Mouse (Mus musculus) heart, embryonic 12.5 days (tissue): ENCODE results near the gene Krr1. TPM values are rescaled to one million over a fixed set of nuclear protein-coding genes. Genes with fewer than 3 reads are reported as not detected.
A peak's percentile ranks its signal among the peaks of the same experiment; 100 is the strongest.

Source experiments
- ATAC-seq: fragments of 200-750 bp; cut with Nextera tagmentation; 2 replicates; pipeline ENCODE4 v1.8.0; 2017; ENCODE audit warnings: moderate TSS enrichment, moderate library complexity; ENCODE audit not compliant: insufficient number of reproducible peaks, low FRiP score
- H3K27ac ChIP-seq: fragments of 300-500 bp; sonication (generic); 2 replicates; pipeline ENCODE4 v1.5.1; 2016; ENCODE audit warnings: mild to moderate bottlenecking, moderate library complexity; ENCODE audit not compliant: poor library complexity, severe bottlenecking
- H3K27me3 ChIP-seq: fragments of 300-500 bp; sonication (generic); replicated peaks from 2 replicates; pipeline ENCODE4 v1.6.1; 2016; ENCODE audit warnings: mild to moderate bottlenecking, moderate library complexity
- H3K36me3 ChIP-seq: fragments of 300-500 bp; sonication (generic); 2 replicates; pipeline ENCODE4 v1.6.1; 2016; ENCODE audit warnings: mild to moderate bottlenecking, moderate library complexity
- H3K4me1 ChIP-seq: fragments of 300-500 bp; sonication (generic); replicated peaks from 2 replicates; pipeline ENCODE4 v1.6.1; 2016; ENCODE audit warnings: mild to moderate bottlenecking
- H3K4me2 ChIP-seq: fragments of 300-500 bp; sonication (generic); 2 replicates; pipeline ENCODE4 v1.6.1; 2016; ENCODE audit warnings: mild to moderate bottlenecking, moderate library complexity
- H3K4me3 ChIP-seq: fragments of 300-500 bp; sonication (generic); 2 replicates; pipeline ENCODE4 v1.5.1; 2016; ENCODE audit warnings: mild to moderate bottlenecking
- H3K9ac ChIP-seq: fragments of 300-500 bp; sonication (generic); 2 replicates; pipeline ENCODE4 v1.6.1; 2016; ENCODE audit warnings: mild to moderate bottlenecking, moderate library complexity
- H3K9me3 ChIP-seq: fragments of 300-500 bp; sonication (generic); replicated peaks from 2 replicates; pipeline ENCODE4 v1.6.1; 2016; ENCODE audit warnings: mild to moderate bottlenecking, moderate library complexity
- WGBS: fragments of 180-500 bp; shearing (Covaris S2); methylation state at CpG from one replicate; pipeline ENCODE4 v1.1.7; 2016; 5-methylcytosine and 5-hydroxymethylcytosine counted together
- polyA plus RNA-seq: library from polyadenylated mRNA; unstranded; fragments of >200 nt; fragmentation: Nextera tagmentation; extraction: Ambion mirVana; gene quantifications from 2 replicates; pipeline ENCODE4 v1.2.1, GENCODE M21; 2016

The Krr1 gene
- polyA plus RNA-seq, result 29.8 and 32.8 TPM in 2 replicates

DNA sequence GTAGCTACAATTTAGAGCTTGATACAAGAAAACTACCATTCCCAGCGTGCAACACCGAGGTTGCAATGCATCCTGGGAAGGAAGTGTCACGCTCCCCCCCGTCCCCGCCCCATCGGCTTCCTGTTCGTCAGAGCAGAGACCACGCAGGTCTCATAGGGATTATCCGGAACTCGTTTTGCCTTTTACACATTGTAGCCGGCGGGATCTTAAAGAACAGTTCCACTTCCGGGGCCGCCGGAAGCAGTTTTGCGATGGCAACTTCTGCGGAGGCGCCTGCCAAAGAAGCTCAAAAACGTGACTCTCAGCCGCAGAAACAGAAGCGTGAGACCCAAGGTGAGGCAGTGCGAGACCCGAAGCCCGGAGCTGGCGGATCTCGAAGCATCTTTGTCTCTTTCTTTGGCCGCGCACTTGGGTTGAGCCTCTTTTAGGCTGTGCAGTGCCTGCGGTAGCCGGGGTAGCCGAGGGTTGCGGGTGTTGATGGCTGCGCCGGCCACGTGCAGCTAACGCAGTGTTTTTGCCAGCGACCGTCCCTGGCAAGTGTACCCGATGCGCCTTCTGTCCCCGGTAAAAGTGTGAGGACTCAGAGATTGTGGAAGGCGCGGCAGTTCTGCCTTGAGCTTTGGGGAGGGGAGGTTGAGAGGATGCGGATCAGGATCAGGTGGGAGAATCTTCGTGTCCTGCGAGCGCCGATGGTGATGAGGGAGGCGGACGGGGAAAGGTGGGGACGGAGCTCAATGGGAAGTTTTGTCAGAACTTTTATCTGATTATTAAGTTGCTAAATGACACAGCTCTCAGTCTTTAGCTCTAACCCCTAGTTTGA lies at the start of gene Krr1:
Gene Krr1 (plus strand): TSS at position 123 of the 820 bp plus-strand sequence.
- H3K36me3 ChIP-seq, result peaks cover 14% of the 10 kb centered on the region
- H3K4me3 ChIP-seq, result peak within 1 kb of the TSS; percentile 96
- WGBS, result under 1% methylated on average over 51 of the region's 51 CpGs
- H3K4me1 ChIP-seq, result peaks cover 7% of the 10 kb centered on the region
- H3K4me2 ChIP-seq, result peak within 1 kb of the TSS; percentile 93
- H3K27me3 ChIP-seq, result no peaks in the 10 kb centered on the region
- H3K9me3 ChIP-seq, result no peaks in the 10 kb centered on the region
- ATAC-seq, result peak; percentile 97
- peak within 1 kb of the TSS; percentile 66 for H3K27ac ChIP-seq
- peak within 1 kb of the TSS; percentile 91 for H3K9ac ChIP-seq

DNA sequence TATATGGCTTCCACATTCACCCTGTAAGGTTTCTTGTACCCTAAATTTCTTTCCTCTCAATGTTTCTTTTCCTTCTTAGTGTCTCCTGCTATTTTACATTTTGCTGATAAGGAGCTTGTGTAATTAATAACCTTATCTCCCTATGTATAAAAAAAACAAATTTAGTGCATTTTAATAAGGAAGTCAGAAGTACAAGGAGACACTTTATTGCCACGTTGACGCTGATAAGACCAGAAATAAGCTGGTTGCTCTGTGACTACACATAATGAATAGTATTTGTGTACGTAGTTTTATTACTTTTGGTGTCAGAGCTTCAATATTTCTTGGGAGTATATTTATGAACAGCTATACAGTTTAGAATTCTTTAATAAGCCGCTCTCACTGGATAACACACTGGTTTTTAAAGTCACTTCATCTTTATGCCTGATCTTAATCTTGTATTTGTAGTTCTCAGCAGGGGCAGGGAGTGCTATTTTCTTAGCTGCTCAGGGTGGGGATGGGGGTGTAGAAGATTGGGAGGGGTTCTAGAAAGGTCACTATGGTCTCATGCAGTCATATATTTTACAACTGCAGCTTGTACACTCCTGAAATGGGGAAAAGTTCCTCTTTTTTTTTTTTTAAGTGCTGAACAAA lies 48.8 kb upstream of the Krr1 start:
- no peak for ATAC-seq
- 72% methylated on average over 4 of the region's 4 CpGs for WGBS
- H3K4me3 ChIP-seq, result no peak overlapping the region
- no peaks in the 10 kb centered on the region for H3K36me3 ChIP-seq
- H3K4me1 ChIP-seq, result peaks cover 15% of the 10 kb centered on the region; the same call in 1 of the 2 replicates
- H3K27ac ChIP-seq, result no peak overlapping the region
- no peak overlapping the region for H3K4me2 ChIP-seq
- H3K27me3 ChIP-seq, result no peaks in the 10 kb centered on the region
- H3K9ac ChIP-seq, result no peak overlapping the region
- no peaks in the 10 kb centered on the region for H3K9me3 ChIP-seq

DNA sequence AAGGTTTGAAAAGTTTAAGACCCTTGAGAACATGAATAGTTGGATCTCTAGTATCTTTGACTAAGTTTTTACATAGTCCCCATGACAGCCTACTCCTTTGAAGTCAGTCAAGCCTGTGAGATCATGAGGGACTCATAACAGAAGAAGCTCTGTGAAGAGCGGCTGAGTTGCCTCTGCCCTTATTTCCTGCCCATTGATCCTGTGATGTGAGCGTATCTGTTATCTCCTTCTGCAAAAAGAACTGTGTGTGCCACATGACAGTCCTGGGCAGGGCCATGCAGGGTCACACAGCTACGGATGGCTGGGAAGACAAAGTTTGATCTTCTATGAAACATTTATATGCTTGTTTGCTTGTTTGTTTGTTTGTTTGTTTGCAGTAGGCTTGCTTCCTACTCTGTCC lies 48.3 kb upstream of the Krr1 start:
- no peaks in the 10 kb centered on the region for H3K9me3 ChIP-seq
- WGBS, result 38% methylated on average over 3 of the region's 3 CpGs
- no peak overlapping the region for H3K4me2 ChIP-seq
- H3K4me1 ChIP-seq, result peaks cover 21% of the 10 kb centered on the region
- no peak for ATAC-seq
- no peak overlapping the region for H3K27ac ChIP-seq
- no peak overlapping the region for H3K9ac ChIP-seq
- H3K36me3 ChIP-seq, result no peaks in the 10 kb centered on the region
- no peaks in the 10 kb centered on the region for H3K27me3 ChIP-seq
- no peak overlapping the region for H3K4me3 ChIP-seq

DNA sequence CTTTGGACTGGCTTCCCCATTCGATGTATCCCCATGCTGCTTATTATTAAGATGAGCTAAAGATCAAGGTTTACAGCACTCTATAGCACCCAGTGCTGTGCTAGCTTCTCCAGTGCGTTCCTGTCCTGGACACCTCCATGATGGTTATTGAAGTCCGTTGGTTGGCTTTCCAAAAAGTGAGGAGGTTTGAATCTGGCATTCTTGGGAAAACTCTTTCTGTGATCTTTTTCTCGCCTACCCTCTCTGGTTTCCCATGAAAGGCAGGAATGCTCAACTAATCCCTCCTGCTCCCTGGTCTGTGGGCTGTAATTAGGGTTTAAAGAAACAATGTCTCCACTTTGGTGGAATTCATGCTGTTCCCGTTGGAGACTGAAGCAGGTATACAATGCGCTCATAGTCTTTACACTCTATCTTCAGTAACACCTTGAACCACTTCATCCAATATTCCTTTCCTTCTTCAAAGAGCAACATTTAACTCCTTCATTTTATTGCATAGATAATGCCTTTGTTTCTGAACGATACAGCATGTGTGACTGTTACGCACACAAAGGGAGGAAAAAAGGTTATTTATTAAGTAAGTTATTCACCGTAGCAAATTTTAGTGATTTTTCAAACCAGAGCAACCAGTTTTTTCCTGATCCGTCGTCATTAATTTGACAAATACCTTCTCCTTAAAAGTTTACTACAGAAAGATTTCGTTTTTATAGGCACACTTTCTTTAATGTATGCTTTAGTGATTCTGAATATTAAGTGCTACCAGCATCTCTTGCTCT lies 47.6 kb upstream of the Krr1 start:
- Histone ChIP-seq H3K9ac (no peak overlapping the region), H3K4me3 (no peak overlapping the region), H3K4me2 (no peak overlapping the region), H3K4me1 (peaks cover 14% of the 10 kb centered on the region), H3K27me3 (no peaks in the 10 kb centered on the region), H3K27ac (no peak overlapping the region), H3K36me3 (no peaks in the 10 kb centered on the region), H3K9me3 (no peaks in the 10 kb centered on the region)
- 59% methylated on average over 12 of the region's 12 CpGs for WGBS
- no peak for ATAC-seq

DNA sequence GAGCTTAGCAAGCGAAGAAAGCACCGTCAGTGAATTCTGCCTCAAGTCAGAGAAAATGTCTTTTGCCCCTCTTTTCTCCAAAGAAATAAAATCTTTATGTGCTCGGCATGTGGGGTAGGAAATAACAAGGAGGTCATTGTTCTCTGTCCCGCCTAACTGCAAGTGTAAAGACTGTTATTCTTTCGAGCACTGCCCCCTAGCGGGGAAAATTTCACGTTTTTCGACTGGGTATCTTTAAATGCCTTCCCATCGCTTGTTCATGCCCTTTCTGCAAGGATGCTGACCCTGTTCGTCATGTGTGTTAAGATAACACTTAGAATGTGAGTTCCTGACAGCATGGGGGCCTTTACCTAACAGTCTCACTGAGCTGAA lies 47.0 kb upstream of the Krr1 start:
- no peaks in the 10 kb centered on the region for H3K9me3 ChIP-seq
- peaks cover 10% of the 10 kb centered on the region for H3K4me1 ChIP-seq
- H3K9ac ChIP-seq, result no peak overlapping the region
- H3K4me2 ChIP-seq, result no peak overlapping the region
- WGBS, result 4% methylated on average over 10 of the region's 10 CpGs
- no peaks in the 10 kb centered on the region for H3K36me3 ChIP-seq
- no peaks in the 10 kb centered on the region for H3K27me3 ChIP-seq
- no peak overlapping the region for H3K27ac ChIP-seq
- no peak overlapping the region for H3K4me3 ChIP-seq
- 0 out of 2 replicates have a peak, but pooled peaks have one; percentile 59 for ATAC-seq

DNA sequence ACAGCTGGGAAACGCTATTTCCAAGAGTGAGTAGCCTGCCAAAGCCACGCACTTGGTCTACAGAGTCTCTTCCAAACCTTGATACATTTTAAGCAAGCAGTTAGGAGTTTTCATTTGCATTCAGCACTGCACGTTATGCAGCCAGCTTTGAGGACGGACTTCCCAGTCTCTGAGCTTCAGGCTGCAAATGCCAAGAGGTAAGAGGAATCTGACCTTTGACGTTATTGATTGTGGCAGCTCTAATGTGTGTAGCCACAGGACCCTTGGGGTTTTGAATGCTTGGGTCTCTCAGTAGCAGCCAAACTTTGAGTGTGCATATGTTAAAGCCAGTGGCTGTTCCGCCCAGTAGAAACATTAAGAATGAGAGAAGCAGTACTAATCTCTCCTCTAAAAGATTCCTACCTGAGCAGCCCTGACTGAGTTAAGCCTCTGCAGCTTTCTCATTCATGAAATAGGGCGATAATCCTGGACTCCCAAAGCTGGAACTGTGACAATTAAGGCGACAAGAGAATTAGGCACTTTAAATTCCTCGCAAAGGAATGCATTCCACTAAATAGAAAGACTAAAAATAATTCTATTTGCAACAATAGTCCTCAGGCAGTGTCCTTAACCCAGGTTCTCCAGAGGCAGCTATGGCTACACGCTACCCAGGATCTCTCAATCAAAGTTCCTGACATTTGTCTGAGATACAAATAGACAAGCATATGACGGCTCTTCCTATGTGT lies 39.7 kb upstream of the Krr1 start:
- Histone ChIP-seq H3K27me3 (no peaks in the 10 kb centered on the region), H3K9ac (no peak overlapping the region), H3K4me3 (no peak overlapping the region), H3K4me2 (peak overlapping the region; percentile 32), H3K36me3 (no peaks in the 10 kb centered on the region), H3K4me1 (peaks cover 42% of the 10 kb centered on the region), H3K9me3 (no peaks in the 10 kb centered on the region), H3K27ac (peak overlapping the region; percentile 72)
- no peak for ATAC-seq
- 43% methylated on average over 11 of the region's 11 CpGs for WGBS

DNA sequence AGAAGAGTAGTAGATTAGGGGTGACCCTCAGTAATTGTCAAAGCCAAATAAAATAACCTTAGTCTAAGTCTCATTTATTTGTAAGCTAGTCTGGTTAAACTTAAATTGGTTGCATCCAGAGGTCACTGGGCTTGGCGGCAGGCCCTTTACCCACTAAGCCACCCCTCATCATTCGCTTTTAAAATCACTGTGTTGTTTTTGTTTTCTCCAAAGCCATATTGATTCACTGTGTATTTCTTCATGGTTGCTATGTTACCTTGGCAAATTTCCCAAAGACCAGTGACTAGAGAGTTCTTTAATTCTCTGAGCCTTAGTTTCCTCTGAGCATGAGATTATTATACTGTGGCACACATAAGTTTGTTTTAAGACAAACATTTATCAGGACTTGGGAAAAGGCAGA lies 37.3 kb upstream of the Krr1 start:
- no peak overlapping the region for H3K27ac ChIP-seq
- H3K9me3 ChIP-seq, result no peaks in the 10 kb centered on the region
- WGBS, result 90% methylated on average over 2 of the region's 2 CpGs
- H3K4me3 ChIP-seq, result no peak overlapping the region
- H3K9ac ChIP-seq, result no peak overlapping the region
- no peaks in the 10 kb centered on the region for H3K36me3 ChIP-seq
- no peaks in the 10 kb centered on the region for H3K27me3 ChIP-seq
- H3K4me2 ChIP-seq, result no peak overlapping the region
- ATAC-seq, result no peak
- peaks cover 36% of the 10 kb centered on the region for H3K4me1 ChIP-seq

DNA sequence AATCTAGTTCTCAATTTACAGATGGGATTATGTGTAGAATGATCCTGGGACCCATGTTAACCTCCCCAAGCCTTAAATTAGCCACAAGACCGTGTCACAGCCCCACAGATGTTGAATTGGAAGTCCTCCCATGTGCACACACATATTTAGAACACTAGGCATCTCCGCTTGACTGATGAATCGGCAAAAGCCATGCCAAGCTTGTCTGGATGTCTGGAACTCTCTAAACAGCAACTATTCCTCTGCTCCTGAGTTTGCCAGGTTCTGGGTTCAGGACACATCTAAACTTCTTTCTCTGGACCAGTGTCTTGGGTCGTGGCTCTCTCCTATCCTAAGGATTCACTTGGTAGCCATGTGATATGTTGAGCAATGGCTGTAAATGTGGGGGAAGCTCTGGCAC lies 36.4 kb upstream of the Krr1 start:
- no peaks in the 10 kb centered on the region for H3K36me3 ChIP-seq
- no peak overlapping the region for H3K4me3 ChIP-seq
- no peak overlapping the region for H3K4me2 ChIP-seq
- 80% methylated on average over 4 of the region's 4 CpGs for WGBS
- peak overlapping the region; percentile 65 for H3K27ac ChIP-seq
- ATAC-seq, result no peak
- H3K27me3 ChIP-seq, result no peaks in the 10 kb centered on the region
- H3K9me3 ChIP-seq, result no peaks in the 10 kb centered on the region
- H3K4me1 ChIP-seq, result peaks cover 36% of the 10 kb centered on the region
- H3K9ac ChIP-seq, result no peak overlapping the region

DNA sequence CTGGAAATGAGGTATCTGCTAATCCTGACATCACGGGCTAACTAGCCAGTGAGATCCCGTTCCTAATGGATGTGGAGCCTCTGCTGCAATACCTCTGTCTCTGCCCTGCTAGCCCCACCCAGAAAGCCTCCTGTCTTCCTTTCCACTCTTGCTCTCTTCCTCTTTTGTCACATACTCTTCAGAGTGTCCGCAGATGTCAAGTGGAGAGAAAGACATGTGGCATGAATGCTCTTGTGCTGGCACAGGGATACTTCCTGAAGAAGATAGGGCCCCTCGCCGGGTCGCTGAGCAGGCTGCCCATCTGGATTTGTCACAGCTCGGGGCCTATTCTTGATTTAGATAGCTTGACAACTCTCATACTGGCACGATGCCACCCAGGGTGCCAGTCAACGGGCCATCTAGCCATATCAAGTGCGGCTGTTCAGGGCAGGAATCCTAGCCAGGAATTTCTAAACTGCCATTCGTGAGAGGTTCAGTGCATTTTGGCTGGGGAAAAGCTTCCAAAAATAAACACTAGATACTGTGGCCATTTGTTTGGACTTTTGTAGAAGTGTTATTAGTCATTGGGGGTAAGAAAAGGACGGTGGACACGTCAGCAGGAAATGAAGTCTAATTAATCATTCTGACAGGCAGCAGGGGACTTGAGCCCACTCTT lies 35.8 kb upstream of the Krr1 start:
- Histone ChIP-seq H3K4me3 (no peak overlapping the region), H3K4me1 (peaks cover 36% of the 10 kb centered on the region), H3K4me2 (peak overlapping the region; percentile 37), H3K27me3 (no peaks in the 10 kb centered on the region), H3K9me3 (no peaks in the 10 kb centered on the region), H3K27ac (peak overlapping the region; percentile 65), H3K36me3 (no peaks in the 10 kb centered on the region), H3K9ac (no peak overlapping the region)
- WGBS, result 11% methylated on average over 13 of the region's 13 CpGs
- ATAC-seq, result peak; percentile 48; the same call in 1 of the 2 replicates

DNA sequence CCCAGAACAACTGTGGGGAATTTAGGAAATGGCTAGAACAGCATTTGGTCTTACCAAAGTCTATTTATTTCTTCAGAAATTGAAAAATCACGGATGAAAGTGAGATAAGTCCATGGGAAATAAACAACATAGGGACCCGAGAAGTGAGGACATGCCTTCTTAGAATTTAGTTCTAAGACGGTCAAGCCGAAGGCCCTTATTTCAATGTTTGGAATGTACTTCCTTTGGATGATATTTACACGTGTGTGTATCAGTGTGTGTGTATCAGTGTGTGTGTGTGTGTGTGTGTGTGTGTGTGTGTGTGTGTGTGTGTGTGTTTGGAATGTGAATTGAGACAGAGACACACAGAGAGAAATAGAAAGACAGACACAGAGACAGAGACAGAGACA lies 35.3 kb upstream of the Krr1 start:
- no peak overlapping the region for H3K4me3 ChIP-seq
- H3K27me3 ChIP-seq, result no peaks in the 10 kb centered on the region
- H3K4me1 ChIP-seq, result peaks cover 32% of the 10 kb centered on the region
- no peak overlapping the region for H3K9ac ChIP-seq
- H3K9me3 ChIP-seq, result no peaks in the 10 kb centered on the region
- H3K27ac ChIP-seq, result peak overlapping the region; percentile 65
- no peak for ATAC-seq
- WGBS, result 51% methylated on average over 5 of the region's 5 CpGs
- no peaks in the 10 kb centered on the region for H3K36me3 ChIP-seq
- peak overlapping the region; percentile 37; the same call in 1 of the 2 replicates for H3K4me2 ChIP-seq
